Mouse (Mus musculus): ENCODE measurements around the gene Nfia.

DNA sequence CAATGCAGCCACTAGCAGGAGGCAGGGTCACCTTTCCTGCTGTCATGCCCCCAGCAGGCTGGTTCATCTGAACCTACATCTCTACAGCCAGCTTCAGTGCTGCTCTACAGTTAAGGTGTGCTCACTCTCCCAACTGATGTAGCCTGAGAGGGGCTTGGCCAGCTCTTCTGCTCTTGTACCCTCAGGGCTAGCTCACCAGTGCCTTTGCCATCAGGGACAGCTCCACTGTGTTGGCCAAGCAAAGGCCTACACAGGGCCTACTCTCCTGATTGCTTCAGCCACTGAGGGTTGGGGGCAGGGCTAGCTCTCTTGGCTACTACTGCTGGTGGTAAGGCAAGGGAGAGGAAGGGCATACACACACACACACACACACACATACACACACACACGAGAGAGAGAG, 2.7 kb upstream of the Nfia start:
- TF ChIP-seq CTCF (IDR thresholded peaks at IDR 0.05; ENCODE audit: control insufficient read depth, insufficient read depth, insufficient replicate concordance, low read depth, low read length) (no peak), POLR2A (IDR thresholded peaks at IDR 0.05; ENCODE audit: control insufficient read depth, low read depth, low read length) (no peak)
